Mouse (Mus musculus): ENCODE results near the gene Tmem208.

Gene Tmem208

DNA sequence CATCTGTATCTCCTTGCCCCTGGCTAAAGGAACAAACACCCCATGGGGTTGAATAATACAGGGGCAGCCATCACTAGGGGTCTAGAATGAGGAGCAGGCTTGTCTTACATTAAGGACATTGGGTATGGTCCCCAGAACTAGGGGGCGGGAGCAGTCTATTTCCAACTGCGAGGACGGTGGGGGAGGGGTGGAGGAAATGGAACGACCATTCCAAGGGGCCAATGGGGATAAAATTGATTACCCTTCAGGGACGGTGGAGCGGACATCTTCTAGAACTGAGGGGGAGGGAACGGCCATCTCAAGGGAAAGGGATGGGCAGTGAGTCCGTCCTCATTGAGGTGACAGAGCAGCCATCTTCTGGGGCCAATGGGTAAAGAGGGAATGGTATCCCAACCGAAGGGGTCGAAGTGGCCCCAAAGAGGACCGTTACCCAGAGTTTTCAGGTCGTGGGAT, 487 bp upstream of the Tmem208 start:
- no peak for DNase-seq (ENCODE audit: low spot score in 2 of 2)

DNA sequence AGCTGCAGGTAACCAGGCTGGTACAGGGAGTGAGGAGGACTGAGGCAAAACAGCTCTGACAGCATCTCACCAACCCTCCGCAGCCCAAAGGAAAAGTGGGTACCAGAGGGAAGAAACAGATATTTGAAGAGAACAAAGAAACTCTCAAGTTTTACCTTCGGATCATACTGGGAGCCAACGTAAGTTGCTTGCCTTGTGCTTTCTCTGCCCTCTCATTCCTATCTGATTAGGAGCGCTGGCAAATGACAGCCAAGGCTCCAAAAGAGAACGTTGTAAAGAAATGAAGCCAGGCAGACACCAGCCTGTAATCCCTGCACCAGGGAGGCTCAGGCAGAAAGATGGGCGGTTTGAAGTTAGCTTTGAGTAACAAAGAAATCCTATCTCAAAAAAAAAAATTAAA, 814 bp downstream of the Tmem208 start:
- no peak for DNase-seq (ENCODE audit: low spot score in 2 of 2)

DNA sequence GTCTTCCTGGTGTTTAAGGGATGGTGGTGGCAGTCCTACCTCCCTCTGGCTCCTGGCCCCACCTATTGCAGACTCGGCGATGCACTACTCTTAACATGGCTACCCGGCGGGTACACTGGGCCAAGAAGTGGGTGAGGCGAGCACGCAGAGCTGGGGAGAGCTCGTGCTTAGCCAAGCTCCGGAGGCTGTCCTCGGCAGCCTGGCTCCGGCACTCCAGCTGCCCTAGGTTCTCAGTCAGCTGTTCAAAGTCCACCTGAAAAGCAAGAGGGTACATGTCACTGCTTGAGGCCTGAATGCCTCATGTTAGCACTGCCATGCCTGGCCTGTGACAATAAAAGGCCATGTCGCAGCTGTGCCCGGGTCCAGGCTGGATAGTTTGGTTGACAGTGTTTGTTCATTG, 4.2 kb downstream of the Tmem208 start:
- DNase-seq (ENCODE audit: low spot score in 2 of 2): no peak

DNA sequence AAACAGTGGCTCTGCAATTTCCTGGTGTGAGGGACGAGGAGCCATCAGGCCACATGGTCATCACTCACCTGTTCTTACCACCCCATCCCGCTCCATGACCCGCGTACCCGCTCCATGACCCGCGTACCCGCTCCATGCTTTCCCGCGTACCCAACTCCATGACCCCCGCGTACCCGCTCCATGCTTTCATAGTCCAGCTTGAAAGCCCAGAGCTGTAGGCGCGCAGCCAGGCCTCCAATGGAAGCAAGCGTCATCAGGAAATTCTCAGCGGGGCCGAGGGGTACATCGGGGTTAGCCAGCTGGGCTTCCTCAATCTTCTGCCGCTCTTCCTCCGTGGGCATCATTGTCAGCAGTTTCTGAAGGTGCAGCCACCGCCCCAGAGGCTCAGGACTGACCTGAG, 5.3 kb downstream of the Tmem208 start:
- no peak for DNase-seq (ENCODE audit: low spot score in 2 of 2)

- DNase-seq (ENCODE audit: low spot score in 2 of 2): no peak
Measured at GRCm38 (mm10) chr8:105331931-105332330, 5.8 kb downstream of the Tmem208 start.

GRCm38 (mm10) chr8:105332523-105332922, 6.4 kb downstream of the Tmem208 start:
- DNase-seq (ENCODE audit: low spot score in 2 of 2): no peak

- DNase-seq (ENCODE audit: low spot score in 2 of 2): no peak
Measured at GRCm38 (mm10) chr8:105336373-105337130, 10.4 kb downstream of the Tmem208 start.

GRCm38 (mm10) chr8:105338992-105339391, 12.8 kb downstream of the Tmem208 start:
- DNase-seq (ENCODE audit: low spot score in 2 of 2): no peak

DNA sequence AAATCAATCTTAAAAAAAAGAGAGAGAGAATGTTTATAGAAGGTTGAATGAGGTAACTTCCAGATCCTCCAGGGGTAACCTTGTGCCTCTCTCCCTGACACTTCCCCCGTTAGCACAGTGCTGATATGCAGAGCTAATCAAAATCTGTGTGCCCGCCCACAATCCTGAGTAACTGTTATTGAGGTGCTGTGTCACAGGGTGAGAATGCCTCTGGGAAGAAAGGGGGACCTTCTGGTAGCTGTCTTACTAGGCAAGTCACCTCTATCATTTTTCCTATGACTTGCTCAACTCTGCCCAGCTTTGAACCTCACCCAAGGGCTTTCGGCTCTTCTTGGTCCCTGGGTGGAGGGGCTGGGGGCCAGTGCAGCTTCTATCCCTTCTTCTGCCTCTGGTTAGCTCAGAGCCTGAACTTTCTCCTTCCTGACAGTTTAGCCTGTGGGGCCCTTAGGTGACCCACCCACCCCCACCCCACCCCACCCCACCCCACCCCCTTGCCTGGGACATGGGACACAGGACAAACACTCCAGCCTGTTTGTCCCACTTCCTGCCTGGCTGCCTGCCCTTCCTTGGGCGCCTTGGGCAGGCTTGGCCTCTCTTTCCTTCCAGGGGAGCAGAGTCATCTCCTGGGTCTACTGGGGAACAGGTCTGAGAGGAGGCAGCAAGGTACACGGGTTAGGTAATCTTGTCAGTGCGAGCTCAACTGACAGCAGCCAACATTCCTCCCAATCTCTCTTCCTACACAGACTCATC, 13.9 kb downstream of the Tmem208 start:
- DNase-seq (ENCODE audit: low spot score in 2 of 2): no peak

DNA sequence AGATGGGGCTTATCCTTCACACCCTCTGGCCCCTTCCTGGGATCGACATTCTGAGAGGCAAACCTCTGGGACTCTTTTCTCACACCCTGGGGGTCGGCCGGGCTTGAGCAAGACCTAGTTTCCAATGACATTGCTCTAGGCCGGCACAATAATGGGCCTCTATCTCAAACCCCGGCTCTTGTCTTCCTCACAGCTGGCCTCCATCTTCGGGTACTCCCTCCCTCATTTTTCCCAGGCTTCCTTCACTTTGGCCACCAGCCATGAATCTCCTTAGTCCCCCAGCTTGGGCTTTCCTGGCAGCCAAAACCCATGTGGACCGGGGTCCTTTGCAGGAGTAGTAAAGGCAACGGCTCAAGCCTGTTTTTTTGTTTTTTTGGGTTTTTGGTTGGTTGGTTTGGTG, 15.2 kb downstream of the Tmem208 start:
- DNase-seq (ENCODE audit: low spot score in 2 of 2): no peak

GRCm38 (mm10) chr8:105342768-105343167, 16.6 kb downstream of the Tmem208 start:
- no peak for DNase-seq (ENCODE audit: low spot score in 2 of 2)

- no peak for DNase-seq (ENCODE audit: low spot score in 2 of 2)
Measured at GRCm38 (mm10) chr8:105343791-105344574, 17.8 kb downstream of the Tmem208 start.

DNA sequence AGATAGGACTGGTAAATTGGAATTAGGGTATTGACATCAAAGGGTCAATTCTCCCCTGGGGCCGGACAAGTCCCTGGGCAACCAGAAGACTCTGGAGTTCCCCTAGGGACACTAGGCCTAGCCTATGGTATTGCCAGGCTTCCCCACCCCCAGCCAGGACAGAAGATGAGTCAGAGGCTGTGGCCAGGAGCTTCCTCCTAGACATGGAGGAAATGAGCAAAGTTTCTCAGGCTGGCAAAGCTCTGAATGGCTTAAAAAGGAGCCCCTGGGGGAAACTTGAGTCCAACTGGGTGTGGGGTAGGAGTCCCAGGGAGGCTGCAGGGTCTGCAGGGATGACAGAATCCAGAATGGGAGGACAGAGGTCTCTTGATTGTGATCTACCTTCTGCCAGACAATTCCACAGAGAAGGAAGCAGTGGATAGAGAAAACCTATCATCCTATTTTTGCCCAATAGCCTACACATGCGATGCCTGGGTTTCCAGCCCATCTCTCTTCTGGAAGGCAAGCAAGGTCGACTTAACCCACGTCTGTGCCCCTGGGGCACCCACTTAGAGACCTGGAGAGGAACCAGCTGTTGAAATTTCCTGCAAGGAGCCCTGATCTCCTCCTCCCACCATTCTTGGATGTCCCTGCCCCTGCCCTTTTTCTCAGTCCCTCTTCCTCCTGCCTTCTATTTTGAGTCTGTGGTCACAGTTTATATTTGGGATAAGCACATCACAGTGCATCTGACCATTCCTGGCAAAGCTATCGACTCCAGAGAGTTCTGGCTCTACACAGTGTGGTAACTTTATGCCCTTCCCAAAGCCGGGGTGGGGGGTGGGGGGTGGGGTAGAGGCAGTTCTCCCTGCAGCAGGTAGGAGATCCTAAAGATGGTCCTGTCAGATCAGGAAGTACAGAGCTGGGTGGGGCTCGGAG, 19.2 kb downstream of the Tmem208 start:
- no peak for DNase-seq (ENCODE audit: low spot score in 2 of 2)

GRCm38 (mm10) chr8:105346611-105347427, 20.7 kb downstream of the Tmem208 start:
- peak in 1 of 2 experiments; percentile 27 for DNase-seq (ENCODE audit: low spot score in 2 of 2)

GRCm38 (mm10) chr8:105347428-105348221, 21.5 kb downstream of the Tmem208 start, which contains the start of gene Fhod1:
Fhod1 (minus strand) TSS chr8:105347953.
- DNase-seq (ENCODE audit: low spot score in 2 of 2): peak; percentile 75

DNA sequence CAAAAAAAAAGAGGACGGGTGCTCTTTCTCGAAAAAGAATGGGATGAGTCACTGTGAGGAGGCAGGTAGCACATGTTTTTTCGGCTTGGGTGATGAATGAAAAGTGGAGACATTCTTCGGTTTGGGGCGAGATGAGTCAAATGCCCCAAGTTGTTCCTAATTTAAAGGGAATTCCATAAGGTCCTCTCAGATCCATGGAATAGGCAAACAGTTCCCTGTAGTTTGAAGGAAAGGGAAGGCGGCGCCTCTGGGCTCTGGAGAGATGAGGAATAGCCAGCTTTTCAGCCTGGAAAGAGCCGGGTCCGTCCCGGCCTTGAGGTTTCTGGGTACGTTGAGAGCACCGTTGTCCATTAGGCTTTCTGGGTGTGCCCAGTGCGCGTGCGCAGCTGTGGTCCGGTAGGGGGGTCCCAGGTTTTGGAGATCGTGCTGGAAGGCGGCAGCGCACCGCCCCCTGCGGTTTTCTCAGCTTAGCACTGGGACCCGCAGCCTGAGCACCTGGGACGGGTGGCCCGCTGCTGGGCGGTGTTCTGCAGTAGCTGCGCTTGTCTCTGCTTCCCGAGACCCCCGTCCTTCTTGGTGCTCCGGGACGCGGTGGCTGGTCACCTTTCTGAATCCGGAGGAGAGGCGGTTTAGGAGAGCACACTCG, 22.4 kb downstream of the Tmem208 start, which contains the start of gene Slc9a5:
Gene Slc9a5 (plus strand): TSS at position 394 of the 646 bp plus-strand sequence.
- DNase-seq (ENCODE audit: low spot score in 2 of 2): peak; percentile 57

DNA sequence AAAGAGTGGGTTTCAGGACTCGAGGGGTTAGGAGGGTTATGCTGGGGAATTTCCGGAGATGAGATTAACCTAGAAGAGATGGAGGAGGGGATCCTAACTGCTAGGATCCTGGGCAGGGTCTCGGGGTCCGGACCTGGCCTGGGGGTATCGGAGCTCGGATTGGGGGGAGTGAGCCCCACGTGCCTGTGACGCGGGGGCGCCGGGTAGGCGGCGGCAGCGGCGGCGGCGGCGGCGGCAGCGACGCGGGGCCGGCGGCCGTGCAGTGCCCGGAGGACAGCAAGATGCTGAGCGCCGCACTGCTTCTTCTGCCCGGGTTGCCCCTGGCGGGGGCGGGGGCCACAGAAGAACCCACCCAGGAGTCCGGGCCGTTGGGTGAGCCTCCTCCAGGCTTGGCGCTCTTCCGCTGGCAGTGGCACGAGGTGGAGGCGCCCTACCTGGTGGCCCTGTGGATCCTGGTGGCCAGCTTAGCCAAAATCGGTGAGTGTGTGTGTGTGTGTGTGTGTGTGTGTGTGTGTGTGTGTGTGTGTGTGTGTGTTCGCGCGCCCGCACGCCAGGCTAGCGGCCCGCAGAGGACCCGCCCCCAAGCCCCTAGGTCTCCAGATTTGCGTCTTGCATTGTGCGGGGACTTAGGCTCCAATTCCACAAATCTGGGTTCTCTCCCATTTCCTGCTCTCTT, 23.1 kb downstream of the Tmem208 start:
- DNase-seq (ENCODE audit: low spot score in 2 of 2): no peak

DNA sequence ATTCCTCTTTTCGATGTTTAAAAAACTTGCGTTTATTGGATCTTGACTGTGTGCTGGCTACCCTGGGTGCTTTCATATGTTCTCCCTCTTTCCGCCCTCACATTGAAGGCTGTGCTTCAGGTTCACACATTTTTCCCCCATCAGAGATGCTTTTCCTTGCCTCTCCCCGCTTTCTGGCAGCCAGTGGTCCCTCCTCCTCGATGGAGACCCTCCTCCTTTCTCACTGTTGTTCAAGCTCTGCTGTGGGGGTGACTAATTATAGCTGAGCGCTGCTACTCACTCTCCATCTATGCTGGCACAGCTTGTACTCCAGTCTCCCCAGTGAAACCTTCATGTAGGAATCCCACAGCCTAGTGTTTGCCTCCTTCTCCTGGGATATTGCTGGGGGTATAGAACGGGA, 24.0 kb downstream of the Tmem208 start:
- no peak for DNase-seq (ENCODE audit: low spot score in 2 of 2)
